Mouse (Mus musculus) CH12.LX (cell line): ENCODE data around the gene Matn4. TPM values are rescaled to one million over a fixed set of nuclear protein-coding genes. Genes with fewer than 3 reads are reported as not detected.

ENCODE experiments used
- DNase-seq: peaks from one replicate; pipeline ENCODE4 v3.0.0-alpha.2; 2013; ENCODE audit errors: extremely low read depth
- H3K27ac ChIP-seq: 2 replicates; pipeline ENCODE4 v1.5.1; 2012; ENCODE audit warnings: low read depth, mild to moderate bottlenecking, control low read depth, moderate library complexity; ENCODE audit not compliant: insufficient read depth
- H3K27me3 ChIP-seq: replicated peaks from 2 replicates; pipeline ENCODE3; 2012; ENCODE audit warnings: inconsistent platforms
- H3K36me3 ChIP-seq, 2 experiments: replicated peaks in 1 of 2; 2 replicates each; pipeline versions ENCODE3 to v1.6.1; 2012; ENCODE audit warnings: inconsistent platforms in 1 of 2, low read length in 1 of 2, mild to moderate bottlenecking in 1 of 2, mixed read lengths in 1 of 2, moderate library complexity in 1 of 2; ENCODE audit not compliant: control insufficient read depth in 1 of 2, insufficient read depth in 1 of 2
- H3K4me1 ChIP-seq, 2 experiments: 2 replicates each; pipeline ENCODE4 v1.6.1; 2012; ENCODE audit warnings: inconsistent platforms in 1 of 2, moderate library complexity in 1 of 2; ENCODE audit not compliant: insufficient read depth in 2 of 2, control insufficient read depth in 1 of 2
- H3K4me2 ChIP-seq: 2 replicates; pipeline ENCODE4 v1.6.1; 2012; ENCODE audit warnings: low read depth, mild to moderate bottlenecking, control low read depth; ENCODE audit not compliant: poor library complexity, insufficient read depth, severe bottlenecking
- H3K4me3 ChIP-seq, 3 experiments: fragments of 150-350 bp in 1 of 3; sonication (generic) in 1 of 3; replicated peaks in 1 of 3; 2 replicates each; pipeline versions ENCODE3 to v1.5.1; 2011 to 2012; ENCODE audit warnings: low read depth in 2 of 3, low read length in 2 of 3, mild to moderate bottlenecking in 2 of 3, moderate library complexity in 2 of 3, control low read depth in 1 of 3, improper control_type of control experiment in 1 of 3, inconsistent platforms in 1 of 3, mixed read lengths in 1 of 3; ENCODE audit not compliant: poor library complexity in 1 of 3
- H3K79me2 ChIP-seq: replicated peaks from 2 replicates; pipeline ENCODE4 v1.6.1; 2012; ENCODE audit warnings: mild to moderate bottlenecking, moderate library complexity; ENCODE audit not compliant: control insufficient read depth, poor library complexity, insufficient read depth, severe bottlenecking; ENCODE audit errors: extremely low read depth
- H3K9ac ChIP-seq: 2 replicates; pipeline ENCODE4 v1.6.1; 2012; ENCODE audit warnings: low read depth, mild to moderate bottlenecking, control low read depth, moderate library complexity; ENCODE audit not compliant: insufficient read depth
- H3K9me3 ChIP-seq: replicated peaks from 2 replicates; pipeline ENCODE3; 2012; ENCODE audit warnings: low read length, inconsistent platforms, mixed read lengths
- BHLHE40 ChIP-seq: IDR thresholded peaks from 2 replicates; pipeline ENCODE4 v1.6.1; 2011; ENCODE audit warnings: mild to moderate bottlenecking, low read depth, low read length, improper control_type of control experiment
- CHD1 ChIP-seq: IDR thresholded peaks from 2 replicates; pipeline ENCODE4 v1.6.1; 2012; ENCODE audit warnings: low read depth, low read length, improper control_type of control experiment, inconsistent platforms
- CHD2 ChIP-seq: IDR thresholded peaks from 2 replicates; pipeline ENCODE4 v1.6.1; 2011; ENCODE audit warnings: low read length, improper control_type of control experiment
- CTCF ChIP-seq, 2 experiments: IDR thresholded peaks in 1 of 2; conservative IDR thresholded peaks in 1 of 2; 2 replicates each; pipeline ENCODE4 v1.5.1; 2011 to 2012; ENCODE audit warnings: low read depth in 2 of 2, low read length in 2 of 2, improper control_type of control experiment in 1 of 2, inconsistent platforms in 1 of 2, mild to moderate bottlenecking in 1 of 2, moderate library complexity in 1 of 2
- EP300 ChIP-seq: IDR thresholded peaks from 2 replicates; pipeline ENCODE4 v1.6.1; 2011; ENCODE audit warnings: low read length, improper control_type of control experiment
- ETS1 ChIP-seq: conservative IDR thresholded peaks from 2 replicates; pipeline ENCODE4 v1.6.1; 2012; ENCODE audit warnings: low read depth, mild to moderate bottlenecking, inconsistent platforms, low read length, improper control_type of control experiment, moderate library complexity
- GABPA ChIP-seq: IDR thresholded peaks from 2 replicates; pipeline ENCODE4 v1.6.1; 2012; ENCODE audit warnings: low read depth, low read length, improper control_type of control experiment, inconsistent platforms; ENCODE audit not compliant: insufficient replicate concordance
- HCFC1 ChIP-seq: IDR thresholded peaks from 2 replicates; pipeline ENCODE4 v1.6.1; 2012; ENCODE audit warnings: low read depth, mild to moderate bottlenecking, inconsistent platforms, low read length, improper control_type of control experiment
- IRF4 ChIP-seq: IDR thresholded peaks from 2 replicates; pipeline ENCODE4 v1.6.1; 2014; ENCODE audit warnings: low read depth, mild to moderate bottlenecking, inconsistent platforms, low read length, improper control_type of control experiment
- JUN ChIP-seq: IDR thresholded peaks from 2 replicates; pipeline ENCODE4 v1.6.1; 2011; ENCODE audit warnings: low read depth, mild to moderate bottlenecking, low read length, improper control_type of control experiment, moderate library complexity; ENCODE audit not compliant: insufficient read depth
- JUND ChIP-seq: conservative IDR thresholded peaks from 2 replicates; pipeline ENCODE4 v1.6.1; 2011; ENCODE audit warnings: low read depth, low read length, improper control_type of control experiment
- MAX ChIP-seq: IDR thresholded peaks from 2 replicates; pipeline ENCODE4 v1.6.1; 2011; ENCODE audit warnings: low read length, improper control_type of control experiment
- MAZ ChIP-seq: IDR thresholded peaks from 2 replicates; pipeline ENCODE4 v1.6.1; 2012; ENCODE audit warnings: low read depth, mild to moderate bottlenecking, inconsistent platforms, low read length, improper control_type of control experiment, moderate library complexity
- MEF2A ChIP-seq: IDR thresholded peaks from 2 replicates; pipeline ENCODE4 v1.6.1; 2014; ENCODE audit warnings: low read depth, mild to moderate bottlenecking, inconsistent platforms, low read length, improper control_type of control experiment, borderline replicate concordance
- MXI1 ChIP-seq: IDR thresholded peaks from 2 replicates; pipeline ENCODE4 v1.6.1; 2011; ENCODE audit warnings: mild to moderate bottlenecking, low read depth, low read length, improper control_type of control experiment
- NELFE ChIP-seq: IDR thresholded peaks from 2 replicates; pipeline ENCODE4 v1.6.1; 2011; ENCODE audit warnings: low read depth, low read length, improper control_type of control experiment
- PAX5 ChIP-seq: IDR thresholded peaks from 2 replicates; pipeline ENCODE4 v1.6.1; 2012; ENCODE audit warnings: low read length, inconsistent platforms, mixed read lengths
- POLR2AphosphoS2 ChIP-seq: IDR thresholded peaks from 2 replicates; pipeline ENCODE4 v1.6.1; 2011; ENCODE audit warnings: low read depth, low read length, improper control_type of control experiment
- RAD21 ChIP-seq: IDR thresholded peaks from 2 replicates; pipeline ENCODE4 v1.6.1; 2011; ENCODE audit warnings: low read depth, mild to moderate bottlenecking, low read length, improper control_type of control experiment, moderate library complexity
- RCOR1 ChIP-seq: conservative IDR thresholded peaks from 2 replicates; pipeline ENCODE4 v1.6.1; 2012; ENCODE audit warnings: low read depth, mild to moderate bottlenecking, inconsistent platforms, low read length, improper control_type of control experiment
- SIN3A ChIP-seq: IDR thresholded peaks from 2 replicates; pipeline ENCODE4 v1.6.1; 2012; ENCODE audit warnings: low read length, improper control_type of control experiment, inconsistent platforms
- TBP ChIP-seq: conservative IDR thresholded peaks from 2 replicates; pipeline ENCODE4 v1.6.1; 2011; ENCODE audit warnings: low read depth, low read length, improper control_type of control experiment
- TCF12 ChIP-seq: IDR thresholded peaks from 2 replicates; pipeline ENCODE4 v1.6.1; 2014; ENCODE audit warnings: low read depth, mild to moderate bottlenecking, inconsistent platforms, low read length, improper control_type of control experiment
- UBTF ChIP-seq: IDR thresholded peaks from 2 replicates; pipeline ENCODE4 v1.6.1; 2012; ENCODE audit warnings: low read depth, mild to moderate bottlenecking, inconsistent platforms, low read length, improper control_type of control experiment, moderate library complexity
- USF1 ChIP-seq: IDR thresholded peaks from 2 replicates; pipeline ENCODE4 v1.6.1; 2014; ENCODE audit warnings: low read depth, mild to moderate bottlenecking, inconsistent platforms, low read length, improper control_type of control experiment
- USF2 ChIP-seq: conservative IDR thresholded peaks from 2 replicates; pipeline ENCODE4 v1.6.1; 2011; ENCODE audit warnings: low read depth, low read length, improper control_type of control experiment
- ZC3H11A ChIP-seq: IDR thresholded peaks from 2 replicates; pipeline ENCODE4 v1.6.1; 2012; ENCODE audit warnings: low read depth, mild to moderate bottlenecking, inconsistent platforms, low read length, improper control_type of control experiment
- ZKSCAN1 ChIP-seq: IDR thresholded peaks from 2 replicates; pipeline ENCODE4 v1.6.1; 2012; ENCODE audit warnings: low read depth, inconsistent platforms, low read length, improper control_type of control experiment, borderline replicate concordance
- ZMIZ1 ChIP-seq: IDR thresholded peaks from 2 replicates; pipeline ENCODE4 v1.6.1; 2012; ENCODE audit warnings: low read depth, mild to moderate bottlenecking, inconsistent platforms, low read length, improper control_type of control experiment
- ZNF384 ChIP-seq: IDR thresholded peaks from 2 replicates; pipeline ENCODE4 v1.6.1; 2012; ENCODE audit warnings: low read depth, low read length, improper control_type of control experiment, inconsistent platforms
- dilution Hi-C: fragments of 300-500 bp; cut with MboI; formaldehyde crosslinking; loops from 2 replicates; pipeline ENCODE4 v1.14.3; 2020; ENCODE audit warnings: low sequenced_read_pairs; ENCODE audit not compliant: extremely low pct_unique_long_range_greater_than_20kb, extremely low pct_ligation_motif_present
- in situ Hi-C: fragments of 300-500 bp; cut with MboI; formaldehyde crosslinking; loops from 3 replicates; pipeline ENCODE4 v1.14.3; 2019; ENCODE audit warnings: low sequenced_read_pairs, low pct_ligation_motif_present, low pct_unique_long_range_greater_than_20kb, mixed read lengths
- polyA plus RNA-seq: library from polyadenylated mRNA; unstranded; fragments of >175 nt; gene quantifications from 2 replicates; pipeline ENCODE4 v1.2.1, GENCODE M21; 2012; ENCODE audit warnings: low read depth; ENCODE audit not compliant: insufficient read length
- total RNA-seq, 2 experiments: library from RNA; depleted of rRNA; stranded (reverse); fragments of 300-350 nt in 1 of 2; fragments of >200 nt in 1 of 2; gene quantifications; 2 replicates each; pipeline ENCODE4 v1.2.3; 2012 to 2014

Gene Matn4
- total and polyA plus RNA-seq, 3 experiments, result not detected

GRCm38 (mm10) chr2:164419489-164419888 lies 14.5 kb upstream of the Matn4 start:
- Histone ChIP-seq H3K9me3 (peaks cover 13% of the 10 kb centered on the region), H3K27ac (no peak overlapping the region), H3K4me2 (no peak overlapping the region), H3K9ac (no peak overlapping the region), H3K36me3 (peaks cover 4 to 9% of the 10 kb centered on the region in 2 experiments), H3K27me3 (peaks cover 2% of the 10 kb centered on the region), H3K4me1 (peaks cover 20 to 52% of the 10 kb centered on the region in 2 experiments), H3K79me2 (no peaks in the 10 kb centered on the region)
- dilution Hi-C loops, result no loop called here
- no peak for DNase-seq
- no peak for TF ChIP-seq JUND
- TF ChIP-seq USF1, result no peak
- no peak for TF ChIP-seq MEF2A
- TF ChIP-seq CTCF (conservative IDR thresholded peaks at IDR 0.05 in 1 of 2, IDR thresholded peaks at IDR 0.05 in 1 of 2; ENCODE audit: low read depth in 2 of 2, low read length in 2 of 2), result no peak
- no peak for TF ChIP-seq MXI1
- TF ChIP-seq TBP, result no peak
- TF ChIP-seq RCOR1, result no peak
- TF ChIP-seq CHD2, result no peak
- TF ChIP-seq TCF12, result no peak
- TF ChIP-seq ETS1, result no peak
- TF ChIP-seq CHD1, result no peak
- TF ChIP-seq BHLHE40, result no peak
- no peak for TF ChIP-seq ZNF384
- no peak for TF ChIP-seq ZC3H11A
- no peak for TF ChIP-seq POLR2AphosphoS2
- TF ChIP-seq ZKSCAN1, result no peak
- TF ChIP-seq ZMIZ1, result no peak
- no peak for TF ChIP-seq MAZ
- TF ChIP-seq, all 38 proteins: peak for 0
- no peak overlapping the region for H3K4me3 ChIP-seq
- in situ Hi-C loops, result loop anchor here (25.0 kb wide), 1 partner anchor 318 kb away; the partner anchor contains the start of genes Dnttip1 and Wfdc3

DNA sequence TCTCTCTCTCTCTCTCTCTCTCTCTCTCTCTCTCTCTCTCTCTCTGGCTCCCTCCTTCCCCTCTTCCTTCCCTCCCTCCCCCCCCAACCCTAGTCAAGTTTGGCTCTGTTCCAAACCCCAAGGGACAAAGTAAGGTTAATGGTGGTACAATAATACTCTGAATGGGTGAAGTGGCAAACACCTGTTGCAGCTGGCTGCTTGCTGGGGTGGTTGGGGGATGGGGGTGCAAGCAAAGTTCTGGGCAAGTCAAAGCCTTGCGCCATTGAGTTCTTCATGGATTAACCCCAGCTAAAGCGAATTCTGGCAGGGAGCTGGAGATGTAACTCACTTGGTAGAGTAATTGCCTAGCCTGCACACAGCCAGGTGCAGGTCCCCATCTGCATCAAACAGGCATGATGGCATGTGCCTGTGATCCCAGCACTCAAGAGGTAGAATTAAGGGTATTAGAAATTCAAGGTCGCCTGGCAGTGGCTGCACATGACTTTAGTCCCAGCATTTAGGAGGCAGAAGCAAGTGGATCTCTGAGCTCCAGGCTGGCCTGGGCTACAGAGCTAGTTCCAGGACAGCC lies 13.4 kb upstream of the Matn4 start:
- Histone ChIP-seq H3K27ac (no peak overlapping the region), H3K4me2 (no peak overlapping the region), H3K4me1 (peaks cover 19 to 41% of the 10 kb centered on the region in 2 experiments), H3K79me2 (no peaks in the 10 kb centered on the region), H3K36me3 (no peaks in the 10 kb centered on the region), H3K9ac (no peak overlapping the region), H3K4me3 (no peak overlapping the region), H3K9me3 (peaks cover 15% of the 10 kb centered on the region), H3K27me3 (peaks cover 2% of the 10 kb centered on the region)
- DNase-seq, result no peak
- dilution Hi-C loops, result no loop called here
- in situ Hi-C loops, result loop anchor here (25.0 kb wide), 1 partner anchor 319 kb away; the partner anchor contains the start of genes Dnttip1 and Wfdc3
- no peak for TF ChIP-seq USF1
- no peak for TF ChIP-seq RCOR1
- TF ChIP-seq CHD1, result no peak
- no peak for TF ChIP-seq TBP
- 0 out of 2 replicates have a peak, but pooled peaks have one; percentile 31 for TF ChIP-seq CHD2
- TF ChIP-seq TCF12, result 0 out of 2 replicates have a peak, but pooled peaks have one; percentile 48
- no peak for TF ChIP-seq ZKSCAN1
- peak; percentile 33; the same call in 1 of the 2 replicates for TF ChIP-seq EP300
- no peak for TF ChIP-seq MXI1
- no peak for TF ChIP-seq HCFC1
- TF ChIP-seq JUND, result no peak
- no peak for TF ChIP-seq MAZ
- no peak for TF ChIP-seq USF2
- no peak for TF ChIP-seq UBTF
- no peak for TF ChIP-seq SIN3A
- TF ChIP-seq GABPA, result no peak
- TF ChIP-seq IRF4, result no peak
- no peak for TF ChIP-seq MAX
- TF ChIP-seq ZC3H11A, result no peak
- no peak for TF ChIP-seq NELFE
- TF ChIP-seq PAX5, result no peak
- no peak for TF ChIP-seq RAD21
- TF ChIP-seq JUN, result no peak
